Mouse (Mus musculus): Measurements from ENCODE around the gene Dscam. TPM values are rescaled to one million over a fixed set of nuclear protein-coding genes. Genes with fewer than 3 reads are reported as not detected.

Gene Dscam
- polyA plus RNA-seq, 1 experiment from 2014 or later = 0.05 TPM

GRCm38 (mm10) chr16:96906630-96907029, 263.9 kb downstream of the Dscam start:
- H3K4me3 ChIP-seq (replicated peaks; ENCODE audit: low read depth, low read length) = no peak overlapping the region
- no peak overlapping the region for H3K4me2 ChIP-seq (ENCODE audit: low read length)
- no peaks in the 10 kb centered on the region for H3K27me3 ChIP-seq (ENCODE audit: insufficient read depth, low read length)
- H3K4me1 ChIP-seq (replicated peaks; ENCODE audit: insufficient read depth, low read length) = no peaks in the 10 kb centered on the region
- H3K9ac ChIP-seq (ENCODE audit: low read depth, low read length) = no peak overlapping the region
- H3K9me3 ChIP-seq (replicated peaks; ENCODE audit: low read length) = no peaks in the 10 kb centered on the region
- no peak for TF ChIP-seq CTCF (IDR thresholded peaks at IDR 0.05; ENCODE audit: low read depth)
- 86% methylated on average over 2 of the region's 2 CpGs for WGBS
- H3K27ac ChIP-seq = no peak overlapping the region
- DNase-seq (ENCODE audit: low spot score) (no peak), ATAC-seq (replicated peaks; ENCODE audit: low FRiP score, low read depth) (no peak)
- H3K36me3 ChIP-seq (ENCODE audit: insufficient read depth, low read length) = no peaks in the 10 kb centered on the region

GRCm38 (mm10) chr16:96904761-96905160, 265.8 kb downstream of the Dscam start:
- no peak for TF ChIP-seq CTCF (IDR thresholded peaks at IDR 0.05; ENCODE audit: low read depth)
- Histone ChIP-seq H3K4me2 (ENCODE audit: low read length) (no peak overlapping the region), H3K4me3 (replicated peaks; ENCODE audit: low read depth, low read length) (no peak overlapping the region), H3K4me1 (replicated peaks; ENCODE audit: insufficient read depth, low read length) (no peaks in the 10 kb centered on the region), H3K9me3 (replicated peaks; ENCODE audit: low read length) (no peaks in the 10 kb centered on the region), H3K27me3 (ENCODE audit: insufficient read depth, low read length) (no peaks in the 10 kb centered on the region), H3K9ac (ENCODE audit: low read depth, low read length) (no peak overlapping the region), H3K36me3 (ENCODE audit: insufficient read depth, low read length) (no peaks in the 10 kb centered on the region), H3K27ac (no peak overlapping the region)
- DNase-seq (ENCODE audit: low spot score) = no peak
- ATAC-seq (replicated peaks; ENCODE audit: low FRiP score, low read depth) = no peak
- 62% methylated on average over 2 of the region's 2 CpGs for WGBS

DNA sequence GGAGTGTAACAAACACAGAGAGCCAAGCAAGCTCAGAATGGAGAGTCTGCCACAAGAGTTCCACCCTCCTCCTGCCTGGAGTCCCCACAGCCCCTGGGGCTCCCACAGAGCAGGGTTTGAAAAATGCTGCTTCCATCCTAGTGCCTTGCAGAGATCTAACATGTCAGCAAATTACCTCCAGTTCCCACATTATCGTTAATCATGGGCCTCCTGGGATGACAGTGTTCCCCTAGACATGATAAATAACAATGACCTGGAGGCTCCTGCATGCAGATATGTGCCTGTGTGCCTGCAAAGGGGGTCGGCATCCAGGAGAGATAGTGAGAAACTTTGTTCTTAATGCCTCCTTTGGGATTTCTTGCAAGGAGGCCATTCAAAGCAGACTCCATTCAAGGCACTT, 266.2 kb downstream of the Dscam start:
- WGBS = 18% methylated on average over 2 of the region's 2 CpGs
- no peak for TF ChIP-seq CTCF (IDR thresholded peaks at IDR 0.05; ENCODE audit: low read depth)

DNA sequence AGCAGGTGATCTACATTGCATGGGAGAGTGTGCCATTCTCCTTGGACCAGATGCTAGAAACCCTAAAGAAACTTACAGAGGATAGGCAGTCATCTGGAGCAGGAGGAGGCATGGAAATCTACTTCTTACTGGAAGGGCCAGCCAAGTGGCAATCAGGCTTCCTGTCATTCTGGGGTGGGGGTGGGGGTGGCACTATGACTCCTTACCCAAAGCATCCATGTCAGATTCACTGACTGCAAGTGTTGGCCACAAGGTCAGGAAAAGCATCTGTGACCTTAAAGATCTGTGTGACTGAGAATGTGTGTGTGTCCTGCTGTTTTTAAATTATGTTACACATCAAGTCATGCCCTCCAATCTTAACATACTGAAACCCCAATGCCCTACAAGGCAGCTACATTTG, 268.0 kb downstream of the Dscam start:
- no peak for ATAC-seq (replicated peaks; ENCODE audit: low FRiP score, low read depth)
- TF ChIP-seq CTCF (IDR thresholded peaks at IDR 0.05; ENCODE audit: low read depth) = no peak
- no peaks in the 10 kb centered on the region for H3K36me3 ChIP-seq (ENCODE audit: insufficient read depth, low read length)

More for the DNA sequence above, 266.2 kb downstream of the Dscam start:
- no peaks in the 10 kb centered on the region for H3K9me3 ChIP-seq (replicated peaks; ENCODE audit: low read length)
- no peak for DNase-seq (ENCODE audit: low spot score)
- no peak overlapping the region for H3K4me3 ChIP-seq (replicated peaks; ENCODE audit: low read depth, low read length)
- no peaks in the 10 kb centered on the region for H3K36me3 ChIP-seq (ENCODE audit: insufficient read depth, low read length)
- no peak overlapping the region for H3K27ac ChIP-seq
- no peak overlapping the region for H3K9ac ChIP-seq (ENCODE audit: low read depth, low read length)
- no peak for ATAC-seq (replicated peaks; ENCODE audit: low FRiP score, low read depth)
- H3K27me3 ChIP-seq (ENCODE audit: insufficient read depth, low read length) = no peaks in the 10 kb centered on the region
- no peak overlapping the region for H3K4me2 ChIP-seq (ENCODE audit: low read length)
- no peaks in the 10 kb centered on the region for H3K4me1 ChIP-seq (replicated peaks; ENCODE audit: insufficient read depth, low read length)

GRCm38 (mm10) chr16:96901234-96902014, 269.1 kb downstream of the Dscam start:
- no peak for TF ChIP-seq CTCF (IDR thresholded peaks at IDR 0.05; ENCODE audit: low read depth)
- ATAC-seq (replicated peaks; ENCODE audit: low FRiP score, low read depth) (no peak), DNase-seq (ENCODE audit: low spot score) (no peak)
- no peak overlapping the region for H3K4me2 ChIP-seq (ENCODE audit: low read length)
- no peaks in the 10 kb centered on the region for H3K27me3 ChIP-seq (ENCODE audit: insufficient read depth, low read length)
- H3K27ac ChIP-seq = no peak overlapping the region
- no peaks in the 10 kb centered on the region for H3K4me1 ChIP-seq (replicated peaks; ENCODE audit: insufficient read depth, low read length)
- H3K9me3 ChIP-seq (replicated peaks; ENCODE audit: low read length) = no peaks in the 10 kb centered on the region
- H3K9ac ChIP-seq (ENCODE audit: low read depth, low read length) = no peak overlapping the region
- 69% methylated on average over 3 of the region's 3 CpGs for WGBS
- no peaks in the 10 kb centered on the region for H3K36me3 ChIP-seq (ENCODE audit: insufficient read depth, low read length)
- no peak overlapping the region for H3K4me3 ChIP-seq (replicated peaks; ENCODE audit: low read depth, low read length)

More for the DNA sequence above, 268.0 kb downstream of the Dscam start:
- no peak overlapping the region for H3K9ac ChIP-seq (ENCODE audit: low read depth, low read length)
- no peaks in the 10 kb centered on the region for H3K4me1 ChIP-seq (replicated peaks; ENCODE audit: insufficient read depth, low read length)
- no peak overlapping the region for H3K4me3 ChIP-seq (replicated peaks; ENCODE audit: low read depth, low read length)
- no peaks in the 10 kb centered on the region for H3K27me3 ChIP-seq (ENCODE audit: insufficient read depth, low read length)
- no peak overlapping the region for H3K4me2 ChIP-seq (ENCODE audit: low read length)
- H3K27ac ChIP-seq = no peak overlapping the region
- no peak for DNase-seq (ENCODE audit: low spot score)
- no peaks in the 10 kb centered on the region for H3K9me3 ChIP-seq (replicated peaks; ENCODE audit: low read length)

- H3K9ac ChIP-seq (ENCODE audit: low read depth, low read length) = no peak overlapping the region
- no peaks in the 10 kb centered on the region for H3K36me3 ChIP-seq (ENCODE audit: insufficient read depth, low read length)
- no peak overlapping the region for H3K27ac ChIP-seq
- no peaks in the 10 kb centered on the region for H3K27me3 ChIP-seq (ENCODE audit: insufficient read depth, low read length)
- H3K4me3 ChIP-seq (replicated peaks; ENCODE audit: low read depth, low read length) = no peak overlapping the region
- no peaks in the 10 kb centered on the region for H3K4me1 ChIP-seq (replicated peaks; ENCODE audit: insufficient read depth, low read length)
- no peaks in the 10 kb centered on the region for H3K9me3 ChIP-seq (replicated peaks; ENCODE audit: low read length)
- DNase-seq (ENCODE audit: low spot score) = no peak
- H3K4me2 ChIP-seq (ENCODE audit: low read length) = no peak overlapping the region
- no peak for ATAC-seq (replicated peaks; ENCODE audit: low FRiP score, low read depth)
- peak; percentile 26; the same call in 1 of the 2 replicates for TF ChIP-seq CTCF (IDR thresholded peaks at IDR 0.05; ENCODE audit: low read depth)
Measured at GRCm38 (mm10) chr16:96899329-96899728, 271.2 kb downstream of the Dscam start.

All from kidney, postnatal 0 days (tissue).